Mouse (Mus musculus): Measurements from ENCODE around the gene Olfr1410. TPM values are rescaled to one million over a fixed set of nuclear protein-coding genes. Genes with fewer than 3 reads are reported as not detected.

Gene Olfr1410
- total and polyA plus RNA-seq, 3 experiments = not detected

- DNase-seq (ENCODE audit: low read depth, low spot score) = peak; percentile 75
- no peaks in the 10 kb centered on the region for H3K4me1 ChIP-seq (ENCODE audit: control insufficient read depth in 1 of 2, insufficient read depth in 2 of 2, low read length in 2 of 2)
- no peak overlapping the region for H3K4me3 ChIP-seq (ENCODE audit: control insufficient read depth in 1 of 2, insufficient read depth in 1 of 2, low read depth in 2 of 2, low read length in 2 of 2)
- H3K27ac ChIP-seq (ENCODE audit: control insufficient read depth, low read depth, low read length) = no peak overlapping the region
- TF ChIP-seq GATA1 (IDR thresholded peaks at IDR 0.05; ENCODE audit: low read depth, low read length) = 0 out of 2 replicates have a peak, but pooled peaks have one; percentile 29
- TF ChIP-seq TBP (IDR thresholded peaks at IDR 0.05; ENCODE audit: low read depth, low read length) = no peak
- TF ChIP-seq CTCF (IDR thresholded peaks at IDR 0.05 in 2 of 3, conservative IDR thresholded peaks at IDR 0.05 in 1 of 3; ENCODE audit: control insufficient read depth in 1 of 3, insufficient read depth in 1 of 3, low read depth in 2 of 3, low read length in 3 of 3, poor library complexity in 1 of 3, severe bottlenecking in 1 of 3) = peak; percentile 88 to 99 (median 94)
- TF ChIP-seq ZC3H11A (IDR thresholded peaks at IDR 0.05; ENCODE audit: low read depth, low read length) = peak; percentile 82
- TF ChIP-seq MYC (IDR thresholded peaks at IDR 0.05; ENCODE audit: low read depth, low read length) = no peak
- TF ChIP-seq RAD21 (IDR thresholded peaks at IDR 0.05; ENCODE audit: low read depth, low read length) = peak; percentile 97
- TF ChIP-seq NELFE (IDR thresholded peaks at IDR 0.05; ENCODE audit: low read depth, low read length) = no peak
- TF ChIP-seq E2F4 (IDR thresholded peaks at IDR 0.05; ENCODE audit: borderline replicate concordance, low read depth, low read length) = no peak
- peak; percentile 79 for TF ChIP-seq SMC3 (IDR thresholded peaks at IDR 0.05; ENCODE audit: low read depth, low read length)
- TF ChIP-seq BHLHE40 (IDR thresholded peaks at IDR 0.05; ENCODE audit: borderline replicate concordance, low read depth, low read length) = no peak
- H3K9me3 ChIP-seq (replicated peaks; ENCODE audit: insufficient read depth, low read length) = no peaks in the 10 kb centered on the region
- H3K79me2 ChIP-seq (ENCODE audit: control insufficient read depth, insufficient read depth, low read length, poor library complexity) = no peaks in the 10 kb centered on the region
- no peak overlapping the region for H3K9ac ChIP-seq (ENCODE audit: control insufficient read depth, low read depth, low read length, poor library complexity, severe bottlenecking)
- no peaks in the 10 kb centered on the region for H3K36me3 ChIP-seq (ENCODE audit: control insufficient read depth in 1 of 2, insufficient read depth in 2 of 2, low read length in 2 of 2)
- peaks cover 0 to 3% of the 10 kb centered on the region in 2 experiments; a peak in 2 of 4 replicates for H3K27me3 ChIP-seq (ENCODE audit: control insufficient read depth in 1 of 2, insufficient read depth in 2 of 2, low read length in 2 of 2)
These were observed 5.4 kb downstream of the Olfr1410 start for GRCm38 (mm10) chr1:92611008-92611407.

GRCm38 (mm10) chr1:92613175-92613574 lies 7.6 kb downstream of the Olfr1410 start:
- no peak for DNase-seq (ENCODE audit: low read depth, low spot score)
- TF ChIP-seq USF2 (IDR thresholded peaks at IDR 0.05; ENCODE audit: borderline replicate concordance in 1 of 2, insufficient read depth in 1 of 2, low read depth in 1 of 2, low read length in 2 of 2) = no peak
- TF ChIP-seq ZMIZ1 (IDR thresholded peaks at IDR 0.05; ENCODE audit: low read depth, low read length) = no peak
- no peak for TF ChIP-seq ELF1 (IDR thresholded peaks at IDR 0.05; ENCODE audit: low read depth, low read length)
- TF ChIP-seq SMC3 (IDR thresholded peaks at IDR 0.05; ENCODE audit: low read depth, low read length) = no peak
- Histone ChIP-seq H3K4me1 (ENCODE audit: control insufficient read depth in 1 of 2, insufficient read depth in 2 of 2, low read length in 2 of 2) (no peaks in the 10 kb centered on the region), H3K36me3 (ENCODE audit: control insufficient read depth in 1 of 2, insufficient read depth in 2 of 2, low read length in 2 of 2) (no peaks in the 10 kb centered on the region), H3K9ac (ENCODE audit: control insufficient read depth, low read depth, low read length, poor library complexity, severe bottlenecking) (no peak overlapping the region), H3K9me3 (replicated peaks; ENCODE audit: insufficient read depth, low read length) (no peaks in the 10 kb centered on the region), H3K27me3 (ENCODE audit: control insufficient read depth in 1 of 2, insufficient read depth in 2 of 2, low read length in 2 of 2) (no peaks in the 10 kb centered on the region), H3K79me2 (ENCODE audit: control insufficient read depth, insufficient read depth, low read length, poor library complexity) (no peaks in the 10 kb centered on the region), H3K27ac (ENCODE audit: control insufficient read depth, low read depth, low read length) (no peak overlapping the region), H3K4me3 (ENCODE audit: control insufficient read depth in 1 of 2, insufficient read depth in 1 of 2, low read depth in 2 of 2, low read length in 2 of 2) (no peak overlapping the region)

DNA sequence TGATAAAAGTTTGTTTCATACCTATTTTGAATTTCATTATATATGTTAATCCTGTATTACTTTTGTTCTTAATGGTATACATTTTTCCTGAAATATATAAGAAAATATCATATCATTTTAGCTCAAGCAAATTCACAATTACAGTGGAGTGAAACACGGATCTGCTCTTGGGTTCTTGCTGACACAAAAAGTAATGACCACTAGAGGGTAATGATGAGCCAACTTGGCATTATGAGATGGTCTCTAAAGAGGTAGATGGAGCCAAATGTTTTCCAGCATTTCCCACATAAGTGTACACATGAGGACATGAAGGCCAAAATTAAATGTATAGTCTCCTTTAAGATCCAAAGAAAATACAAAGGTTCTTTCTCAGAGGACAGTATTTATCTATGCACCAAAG lies 8.9 kb downstream of the Olfr1410 start:
- Histone ChIP-seq H3K9ac (ENCODE audit: control insufficient read depth, low read depth, low read length, poor library complexity, severe bottlenecking) (no peak overlapping the region), H3K27me3 (ENCODE audit: control insufficient read depth in 1 of 2, insufficient read depth in 2 of 2, low read length in 2 of 2) (no peaks in the 10 kb centered on the region), H3K9me3 (replicated peaks; ENCODE audit: insufficient read depth, low read length) (no peaks in the 10 kb centered on the region), H3K36me3 (ENCODE audit: control insufficient read depth in 1 of 2, insufficient read depth in 2 of 2, low read length in 2 of 2) (no peaks in the 10 kb centered on the region), H3K27ac (ENCODE audit: control insufficient read depth, low read depth, low read length) (no peak overlapping the region), H3K4me1 (ENCODE audit: control insufficient read depth in 1 of 2, insufficient read depth in 2 of 2, low read length in 2 of 2) (no peaks in the 10 kb centered on the region), H3K4me3 (ENCODE audit: control insufficient read depth in 1 of 2, insufficient read depth in 1 of 2, low read depth in 2 of 2, low read length in 2 of 2) (no peak overlapping the region), H3K79me2 (ENCODE audit: control insufficient read depth, insufficient read depth, low read length, poor library complexity) (no peaks in the 10 kb centered on the region)
- TF ChIP-seq CTCF (IDR thresholded peaks at IDR 0.05 in 2 of 3, conservative IDR thresholded peaks at IDR 0.05 in 1 of 3; ENCODE audit: control insufficient read depth in 1 of 3, insufficient read depth in 1 of 3, low read depth in 2 of 3, low read length in 3 of 3, poor library complexity in 1 of 3, severe bottlenecking in 1 of 3) (peak; percentile 16 to 85 (median 57); a peak in 5 of 6 replicates), MXI1 (IDR thresholded peaks at IDR 0.05; ENCODE audit: low read depth, low read length) (no peak), ZC3H11A (IDR thresholded peaks at IDR 0.05; ENCODE audit: low read depth, low read length) (peak; percentile 53), RAD21 (IDR thresholded peaks at IDR 0.05; ENCODE audit: low read depth, low read length) (peak; percentile 85), SMC3 (IDR thresholded peaks at IDR 0.05; ENCODE audit: low read depth, low read length) (peak; percentile 84)
- peak; percentile 59 for DNase-seq (ENCODE audit: low read depth, low spot score)
